Mouse (Mus musculus): ENCODE data around the gene Repin1.

GRCm38 (mm10) chr6:48596545-48597232, 3.0 kb downstream of the Repin1 start:
- TF ChIP-seq CTCF (IDR thresholded peaks at IDR 0.05; ENCODE audit: low read depth) (no peak), EP300 (IDR thresholded peaks at IDR 0.05; ENCODE audit: low read depth) (no peak)

Data from heart, postnatal 0 days (tissue).